Comparison of ENCODE assay signal across 8 mouse cellular contexts in genomic region chr13:113046211-113046883, GRCm38 (mm10). TPM values are rescaled to one million over a fixed set of nuclear protein-coding genes. Genes with fewer than 3 reads are reported as not detected.
A peak's percentile ranks its signal among the peaks of the same experiment; 100 is the strongest.
DNase-seq lines count a peak whose midpoint lies in the region; ATAC-seq and TF ChIP-seq lines count a peak whose summit lies in the region.

Gpx8 (minus strand) TSS chr13:113046410.

- H3K79me2 ChIP-seq in heart, adult 2 months (replicated peaks; ENCODE audit: control insufficient read depth, insufficient read depth, low read length): no peaks in the 10 kb centered on the region

- no peaks in the 10 kb centered on the region for H3K27me3 ChIP-seq in heart, adult 2 months (ENCODE audit: control insufficient read depth, insufficient read depth, low read length)
- H3K27me3 ChIP-seq in limb, embryonic 15.5 days: no peaks in the 10 kb centered on the region
- H3K27me3 ChIP-seq in midbrain, embryonic 15.5 days (replicated peaks): no peaks in the 10 kb centered on the region
- no peaks in the 10 kb centered on the region for H3K27me3 ChIP-seq in stomach, embryonic 16.5 days (ENCODE audit: control insufficient read depth, insufficient read depth, low read length)

- H3K36me3 ChIP-seq in heart, adult 2 months (ENCODE audit: control insufficient read depth, insufficient read depth, low read length): no peaks in the 10 kb centered on the region; the same call in 1 of the 2 replicates
- H3K36me3 ChIP-seq in limb, embryonic 15.5 days: peaks cover 20% of the 10 kb centered on the region; the same call in 1 of the 2 replicates
- H3K36me3 ChIP-seq in midbrain, embryonic 15.5 days (replicated peaks): no peaks in the 10 kb centered on the region
- peaks cover 8% of the 10 kb centered on the region; the same call in 1 of the 2 replicates for H3K36me3 ChIP-seq in stomach, embryonic 16.5 days (ENCODE audit: control insufficient read depth, insufficient read depth, low read length)

- peak within 1 kb of the TSS; percentile 43 for H3K4me3 ChIP-seq in heart, adult 2 months
- peak within 1 kb of the TSS; percentile 61 for H3K4me3 ChIP-seq in limb, embryonic 15.5 days
- peak within 1 kb of the TSS; percentile 47 for H3K4me3 ChIP-seq in midbrain, embryonic 15.5 days
- H3K4me3 ChIP-seq in stomach, embryonic 16.5 days (replicated peaks; ENCODE audit: low read length): peak within 1 kb of the TSS; percentile 61

- no peak for TF ChIP-seq EP300 in heart, adult 2 months (IDR thresholded peaks at IDR 0.05; ENCODE audit: insufficient read depth, low read depth, low read length)

- H3K9ac ChIP-seq in heart, adult 2 months (ENCODE audit: low read depth, low read length): peak within 1 kb of the TSS; percentile 67
- peak within 1 kb of the TSS; percentile 62 for H3K9ac ChIP-seq in limb, embryonic 15.5 days
- H3K9ac ChIP-seq in midbrain, embryonic 15.5 days: peak within 1 kb of the TSS; percentile 48
- peak within 1 kb of the TSS; percentile 67 for H3K9ac ChIP-seq in stomach, embryonic 16.5 days (ENCODE audit: low read length)

- peak; percentile 75 for TF ChIP-seq CTCF in heart, adult 2 months (IDR thresholded peaks at IDR 0.05)

- H3K4me1 ChIP-seq in heart, adult 2 months (ENCODE audit: control insufficient read depth, insufficient read depth, low read length): no peaks in the 10 kb centered on the region; the same call in none of the 2 replicates
- peaks cover 10% of the 10 kb centered on the region; the same call in 1 of the 2 replicates for H3K4me1 ChIP-seq in limb, embryonic 15.5 days
- peaks cover 10% of the 10 kb centered on the region; the same call in 1 of the 2 replicates for H3K4me1 ChIP-seq in midbrain, embryonic 15.5 days
- no peaks in the 10 kb centered on the region; the same call in 1 of the 2 replicates for H3K4me1 ChIP-seq in stomach, embryonic 16.5 days (ENCODE audit: control insufficient read depth, insufficient read depth, low read length)

- peak; percentile 87; the same call in 1 of the 2 replicates for ATAC-seq in limb, embryonic 15.5 days (ENCODE audit: insufficient number of reproducible peaks, low FRiP score, low TSS enrichment, low read depth)
- ATAC-seq in midbrain, embryonic 15.5 days (replicated peaks): peak; percentile 92
- ATAC-seq in stomach, embryonic 16.5 days (ENCODE audit: insufficient read depth, low FRiP score): peak; percentile 90; the same call in 1 of the 2 replicates

- no peaks in the 10 kb centered on the region for H3K9me3 ChIP-seq in limb, embryonic 15.5 days
- no peaks in the 10 kb centered on the region for H3K9me3 ChIP-seq in midbrain, embryonic 15.5 days
- no peaks in the 10 kb centered on the region for H3K9me3 ChIP-seq in stomach, embryonic 16.5 days (replicated peaks; ENCODE audit: control insufficient read depth, low read length)

- peak; percentile 7 to 12 for DNase-seq in cerebellum, postnatal 36 days
- DNase-seq in cerebellum, adult 9-11 months: no peak
- peak; percentile 73 for DNase-seq in embryo, embryonic 9.5 days (ENCODE audit: extremely low spot score)
- DNase-seq in heart, adult 2 months: peak; percentile 65 to 68
- peak; percentile 57 for DNase-seq in kidney, adult 18-20 months

- peak within 1 kb of the TSS; percentile 49 for H3K27ac ChIP-seq in heart, adult 2 months
- H3K27ac ChIP-seq in limb, embryonic 15.5 days: peak within 1 kb of the TSS; percentile 90
- H3K27ac ChIP-seq in midbrain, embryonic 15.5 days: no peak within 1 kb of the TSS
- peak within 1 kb of the TSS; percentile 80 for H3K27ac ChIP-seq in stomach, embryonic 16.5 days (ENCODE audit: low read length)

- 6% methylated on average over 21 of the region's 21 CpGs for WGBS in heart, adult 2 months
- WGBS in limb, embryonic 15.5 days: 3% methylated on average over 21 of the region's 21 CpGs
- 5% methylated on average over 21 of the region's 21 CpGs for WGBS in midbrain, embryonic 15.5 days
- WGBS in stomach, embryonic 16.5 days: 2% methylated on average over 21 of the region's 21 CpGs

- intact Hi-C loops in heart, adult 2 months (cut with DNase I): loop anchor here (5.0 to 10.0 kb wide), 3 partner anchors 91 to 568 kb away; partner anchors contain the start of gene Snx18

- H3K4me2 ChIP-seq in limb, embryonic 15.5 days: peak within 1 kb of the TSS; percentile 54
- H3K4me2 ChIP-seq in midbrain, embryonic 15.5 days: peak within 1 kb of the TSS; percentile 74
- peak within 1 kb of the TSS; percentile 50 for H3K4me2 ChIP-seq in stomach, embryonic 16.5 days (ENCODE audit: low read depth, low read length)

- TF ChIP-seq POLR2A in heart, adult 2 months (IDR thresholded peaks at IDR 0.05; ENCODE audit: insufficient read depth, low read depth, low read length): no peak

RNA-seq across cellular contexts. Expression of gene Gpx8, which starts in this region (rescaled TPM):
- total RNA-seq in heart, adult 2 months (2021): 10 to 100 TPM; 37.1 to 37.9 TPM
- 9.5 and 16.9 TPM in 2 replicates for polyA plus RNA-seq in heart, adult 2 months (2012; rRNA removed)
- polyA plus RNA-seq in limb, embryonic 15.5 days (2015; fragmentation: Nextera tagmentation; extraction: Ambion mirVana): 220 and 224 TPM in 2 replicates
- 42.0 and 52.5 TPM in 2 replicates for polyA plus RNA-seq in midbrain, embryonic 15.5 days (2015; fragmentation: Nextera tagmentation; extraction: Ambion mirVana)
- polyA plus RNA-seq in stomach, embryonic 16.5 days (2015; fragmentation: Nextera tagmentation; extraction: Ambion mirVana): 143 and 156 TPM in 2 replicates
